Mouse (Mus musculus) C2C12 (cell line): ENCODE data around the gene Grm8. TPM values are rescaled to one million over a fixed set of nuclear protein-coding genes. Genes with fewer than 3 reads are reported as not detected.

Source experiments
- H3K27me3 ChIP-seq: one replicate; pipeline ENCODE4 v1.6.1; 2011; ENCODE audit not compliant: control insufficient read depth, insufficient read depth, insufficient read length
- H3K36me3 ChIP-seq: one replicate; pipeline ENCODE4 v1.6.1; 2011; ENCODE audit not compliant: control insufficient read depth, insufficient read depth
- H3K4me3 ChIP-seq: one replicate; pipeline ENCODE4 v1.5.1; 2011; ENCODE audit warnings: mild to moderate bottlenecking, control low read depth; ENCODE audit not compliant: poor library complexity, insufficient read depth, severe bottlenecking
- H3K79me2 ChIP-seq: one replicate; pipeline ENCODE4 v1.6.1; 2011; ENCODE audit not compliant: control insufficient read depth, insufficient read depth
- H3K79me3 ChIP-seq: one replicate; pipeline ENCODE4 v1.6.1; 2011; ENCODE audit warnings: low read depth, control low read depth
- H3ac ChIP-seq: one replicate; pipeline ENCODE3; 2011; ENCODE audit warnings: low read depth; ENCODE audit not compliant: control insufficient read depth, insufficient read length
- CEBPB ChIP-seq: IDR thresholded peaks from one replicate; pipeline ENCODE4 v1.6.1; 2011; ENCODE audit warnings: low read depth, mild to moderate bottlenecking, control low read depth, moderate library complexity
- CTCF ChIP-seq: IDR thresholded peaks from one replicate; pipeline ENCODE4 v1.5.1; 2011; ENCODE audit not compliant: control insufficient read depth, insufficient read depth, insufficient read length
- FOSL1 ChIP-seq: IDR thresholded peaks from one replicate; pipeline ENCODE4 v1.8.0; 2011; ENCODE audit warnings: mild to moderate bottlenecking, low read length; ENCODE audit not compliant: poor library complexity, insufficient read depth, severe bottlenecking
- MAX ChIP-seq: IDR thresholded peaks from one replicate; pipeline ENCODE4 v1.6.1; 2011; ENCODE audit warnings: mild to moderate bottlenecking, control low read depth
- MYOD1 ChIP-seq: IDR thresholded peaks from one replicate; pipeline ENCODE4 v1.6.1; 2011; ENCODE audit warnings: low read depth; ENCODE audit not compliant: control insufficient read depth, insufficient read length
- MYOG ChIP-seq: IDR thresholded peaks from one replicate; pipeline ENCODE4 v1.6.1; 2011; ENCODE audit not compliant: control insufficient read depth, insufficient read length; ENCODE audit errors: extremely low read depth
- USF1 ChIP-seq: IDR thresholded peaks from one replicate; pipeline ENCODE4 v1.6.1; 2011; ENCODE audit warnings: low read depth, mild to moderate bottlenecking, control low read depth, moderate library complexity
- polyA plus RNA-seq: library from polyadenylated mRNA; unstranded; fragments of >200 nt; fragmentation: generic; extraction: Trizol; gene quantifications from one replicate; pipeline ENCODE4 v1.2.1, GENCODE M21; 2012; ENCODE audit warnings: missing spikeins

Gene Grm8
- polyA plus RNA-seq, 1 experiment = not detected

DNA sequence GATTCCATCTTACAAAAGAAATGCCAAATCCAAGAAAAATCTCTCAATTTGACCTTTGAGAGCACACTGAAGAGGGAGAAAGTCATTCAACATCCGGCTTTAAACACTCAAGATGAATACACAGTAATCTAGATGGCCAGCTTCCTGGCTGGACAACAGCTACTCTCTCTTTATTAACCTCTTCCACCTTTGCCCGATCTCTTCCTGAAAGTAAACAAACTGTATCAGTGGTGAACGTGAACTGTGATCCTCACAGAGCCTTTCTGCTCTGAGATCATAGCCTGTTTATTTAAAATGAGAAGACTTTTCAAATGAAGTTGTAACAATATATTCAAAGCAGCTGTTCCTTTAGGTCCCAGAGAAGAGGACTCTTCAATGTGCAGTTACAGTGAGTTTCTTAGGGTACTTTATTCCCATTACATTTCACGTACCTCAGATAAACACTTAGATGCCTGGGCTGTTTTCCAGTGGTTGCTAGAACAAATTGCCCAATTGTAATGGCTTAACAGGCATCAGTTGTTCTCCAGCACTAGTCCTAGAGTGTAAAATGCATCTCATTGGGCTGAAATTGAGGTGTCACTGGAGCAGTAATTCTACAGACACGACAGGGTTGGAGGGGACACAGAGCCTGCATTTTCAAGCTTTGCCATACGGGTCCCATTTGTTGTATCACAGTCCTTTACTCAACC lies 473.1 kb downstream of the Grm8 start:
- no peaks in the 10 kb centered on the region for H3K79me3 ChIP-seq
- no peaks in the 10 kb centered on the region for H3K79me2 ChIP-seq
- TF ChIP-seq USF1 (no peak), MYOD1 (no peak), CEBPB (no peak), CTCF (no peak), FOSL1 (no peak), MAX (no peak), MYOG (no peak)
- H3K27me3 ChIP-seq = no peaks in the 10 kb centered on the region
- no peak overlapping the region for H3ac ChIP-seq
- H3K4me3 ChIP-seq = no peak overlapping the region
- no peaks in the 10 kb centered on the region for H3K36me3 ChIP-seq

DNA sequence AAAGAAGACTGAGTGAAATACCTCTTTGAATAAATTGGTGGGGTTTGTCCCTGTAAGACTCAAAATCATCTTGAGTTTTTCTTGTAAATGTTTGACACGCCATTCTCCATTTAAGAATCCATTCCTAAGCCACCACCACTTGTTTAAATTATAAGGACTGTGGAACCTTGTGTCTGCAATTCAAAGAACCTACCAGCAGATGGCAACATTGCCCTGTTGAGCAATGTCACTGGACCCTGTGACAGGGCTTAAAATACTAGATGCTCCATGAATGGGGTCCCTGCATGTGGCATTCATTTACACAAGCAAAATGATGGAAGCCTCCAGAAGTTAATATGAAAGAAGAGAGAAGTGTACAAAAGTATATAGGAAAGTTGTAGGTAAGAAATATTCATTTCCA lies 477.5 kb downstream of the Grm8 start:
- TF ChIP-seq FOSL1 (no peak), CEBPB (peak; percentile 9)
- H3K4me3 ChIP-seq = no peak overlapping the region
- H3K27me3 ChIP-seq = no peaks in the 10 kb centered on the region
- no peaks in the 10 kb centered on the region for H3K36me3 ChIP-seq
- no peaks in the 10 kb centered on the region for H3K79me2 ChIP-seq
- no peaks in the 10 kb centered on the region for H3K79me3 ChIP-seq
- H3ac ChIP-seq = no peak overlapping the region

- H3K79me3 ChIP-seq = no peaks in the 10 kb centered on the region
- TF ChIP-seq CEBPB (no peak), MAX (no peak)
- H3ac ChIP-seq = no peak overlapping the region
- H3K36me3 ChIP-seq = no peaks in the 10 kb centered on the region
- H3K27me3 ChIP-seq = no peaks in the 10 kb centered on the region
- H3K4me3 ChIP-seq = no peak overlapping the region
- no peaks in the 10 kb centered on the region for H3K79me2 ChIP-seq
These were observed 488.5 kb downstream of the Grm8 start for GRCm38 (mm10) chr6:27646503-27646902.

GRCm38 (mm10) chr6:27645054-27645453 lies 489.9 kb downstream of the Grm8 start:
- H3K4me3 ChIP-seq = no peak overlapping the region
- H3K79me2 ChIP-seq = no peaks in the 10 kb centered on the region
- H3K27me3 ChIP-seq = no peaks in the 10 kb centered on the region
- H3ac ChIP-seq = no peak overlapping the region
- TF ChIP-seq CEBPB = no peak
- no peak for TF ChIP-seq MYOG
- TF ChIP-seq USF1 = no peak
- TF ChIP-seq CTCF = no peak
- no peak for TF ChIP-seq FOSL1
- no peak for TF ChIP-seq MAX
- no peak for TF ChIP-seq MYOD1
- H3K36me3 ChIP-seq = no peaks in the 10 kb centered on the region
- no peaks in the 10 kb centered on the region for H3K79me3 ChIP-seq

DNA sequence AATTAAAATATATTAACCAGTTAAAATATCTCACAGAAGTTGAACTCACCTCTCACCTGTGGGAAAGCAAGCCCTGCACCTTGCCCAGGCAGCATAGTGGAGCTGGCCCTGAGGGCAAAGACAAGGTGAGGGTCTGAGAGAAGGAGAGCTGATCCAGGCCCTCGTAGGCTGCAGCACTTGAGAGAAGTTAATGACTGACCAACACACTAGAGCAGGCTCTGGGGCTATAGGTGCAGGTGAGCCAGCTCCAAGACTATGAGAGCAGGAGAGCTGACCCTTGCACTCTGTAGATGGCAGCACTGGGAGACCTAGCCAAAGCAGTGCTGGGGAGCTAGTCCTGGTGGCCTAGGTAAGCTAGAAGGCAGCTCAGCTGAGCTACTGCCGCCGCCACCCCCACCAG lies 499.1 kb downstream of the Grm8 start:
- Histone ChIP-seq H3K79me3 (no peaks in the 10 kb centered on the region), H3K4me3 (no peak overlapping the region), H3K79me2 (no peaks in the 10 kb centered on the region), H3K36me3 (no peaks in the 10 kb centered on the region), H3ac (no peak overlapping the region), H3K27me3 (no peaks in the 10 kb centered on the region)
- TF ChIP-seq MYOD1 (no peak), MAX (no peak), USF1 (no peak), CTCF (no peak), CEBPB (no peak), MYOG (no peak), FOSL1 (no peak)

- no peaks in the 10 kb centered on the region for H3K27me3 ChIP-seq
- H3ac ChIP-seq = no peak overlapping the region
- TF ChIP-seq MYOD1 (no peak), FOSL1 (no peak), CEBPB (no peak), MAX (no peak), CTCF (no peak), USF1 (no peak), MYOG (no peak)
These were observed 517.5 kb downstream of the Grm8 start for GRCm38 (mm10) chr6:27617472-27617871.

More at GRCm38 (mm10) chr6:27617472-27617871, 517.5 kb downstream of the Grm8 start:
- Histone ChIP-seq H3K79me2 (no peaks in the 10 kb centered on the region), H3K36me3 (no peaks in the 10 kb centered on the region), H3K4me3 (no peak overlapping the region), H3K79me3 (no peaks in the 10 kb centered on the region)
